ENCODE assay signal across 8 mouse cellular contexts in the genomic region with DNA sequence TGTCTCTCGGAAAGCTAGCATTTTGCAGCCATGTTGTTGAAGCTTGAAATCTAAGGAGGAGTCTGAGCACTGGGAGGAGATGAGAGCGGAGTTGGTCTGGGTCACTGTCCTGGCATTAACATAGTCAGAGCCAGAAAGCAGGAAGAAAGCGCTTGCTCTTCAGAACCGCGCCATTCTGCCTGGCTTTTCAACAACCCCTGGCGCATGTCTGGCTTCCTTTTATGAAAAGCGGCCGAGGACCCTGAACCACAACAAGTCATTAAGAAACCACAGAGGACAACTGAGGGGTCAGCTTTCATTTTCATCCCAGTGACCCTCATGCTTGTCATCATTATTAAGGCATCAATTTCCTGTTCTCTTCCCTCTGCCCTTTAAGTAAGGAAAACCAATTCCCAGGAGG.
DNase-seq lines count a peak whose midpoint lies in the region; ATAC-seq and TF ChIP-seq lines count a peak whose summit lies in the region.

No protein-coding gene starts in this region.

- no peaks in the 10 kb centered on the region for H3K27me3 ChIP-seq in hindbrain, embryonic 15.5 days

- no peak for TF ChIP-seq POLR2A in lung, adult 2 months (IDR thresholded peaks at IDR 0.05; ENCODE audit: borderline replicate concordance, extremely low read depth, low read depth, low read length)

- H3K4me2 ChIP-seq in hindbrain, embryonic 15.5 days: peak overlapping the region; percentile 32

- no peaks in the 10 kb centered on the region for H3K9me3 ChIP-seq in hindbrain, embryonic 15.5 days

- no peaks in the 10 kb centered on the region; the same call in none of the 2 replicates for H3K4me1 ChIP-seq in lung, adult 2 months (ENCODE audit: control insufficient read depth, insufficient read depth, low read length)
- peaks cover 11% of the 10 kb centered on the region for H3K4me1 ChIP-seq in hindbrain, embryonic 15.5 days (replicated peaks)

- H3K27ac ChIP-seq in hindbrain, embryonic 15.5 days (replicated peaks): no peak overlapping the region

- TF ChIP-seq CTCF in lung, adult 2 months (IDR thresholded peaks at IDR 0.05; ENCODE audit: insufficient read depth, low read length): no peak

- H3K9ac ChIP-seq in hindbrain, embryonic 15.5 days: no peak overlapping the region

- peak; percentile 16 for DNase-seq in lung, postnatal 10 days
- no peak for DNase-seq in lung, adult 2 months
- DNase-seq in lung, postnatal 36 days: peak; percentile 6
- DNase-seq in spleen, adult 18-20 months: no peak
- DNase-seq in layer of hippocampus, adult 11-12 months (ENCODE audit: low spot score): no peak
- DNase-seq in heart, adult 8-10 months (ENCODE audit: low spot score): no peak
- DNase-seq in cerebellum, adult 11-12 months: no peak

- WGBS in lung, adult 2 months: 36% methylated on average over 8 of the region's 8 CpGs
- 8% methylated on average over 8 of the region's 8 CpGs for WGBS in hindbrain, embryonic 15.5 days

- H3K36me3 ChIP-seq in hindbrain, embryonic 15.5 days: no peaks in the 10 kb centered on the region

- no peak overlapping the region for H3K4me3 ChIP-seq in lung, adult 2 months (replicated peaks; ENCODE audit: extremely low read depth, low read depth, low read length)
- no peak overlapping the region for H3K4me3 ChIP-seq in hindbrain, embryonic 15.5 days

- no peak for ATAC-seq in hindbrain, embryonic 15.5 days (ENCODE audit: low FRiP score, low read depth)

Comparison
In these comparisons a context has a peak if more than half of its experiments do, and no peak if none do; other contexts are left out.
1. DNase-seq: peak in lung, postnatal 10 days (single experiment) and lung, postnatal 36 days (single experiment); none in lung, adult 2 months (single experiment), spleen, adult 18-20 months (0 of 2), layer of hippocampus, adult 11-12 months (single experiment), heart, adult 8-10 months (single experiment) and cerebellum, adult 11-12 months (single experiment).